Mouse (Mus musculus) MEL (cell line): ENCODE measurements around the gene Parm1.

Experiments used
- BHLHE40 ChIP-seq: IDR thresholded peaks from 2 replicates; pipeline ENCODE4 v1.6.1; 2012; ENCODE audit warnings: low read depth, mild to moderate bottlenecking, inconsistent platforms, low read length, improper control_type of control experiment, borderline replicate concordance
- CTCF ChIP-seq, 3 experiments: IDR thresholded peaks in 2 of 3; conservative IDR thresholded peaks in 1 of 3; 2 replicates each; pipeline ENCODE4 v1.5.1; 2011 to 2012; ENCODE audit warnings: low read length in 3 of 3, low read depth in 2 of 3, mild to moderate bottlenecking in 2 of 3, improper control_type of control experiment in 1 of 3, inconsistent platforms in 1 of 3, mixed read lengths in 1 of 3, moderate library complexity in 1 of 3; ENCODE audit not compliant: control insufficient read depth in 1 of 3, insufficient read depth in 1 of 3, poor library complexity in 1 of 3, severe bottlenecking in 1 of 3
- EP300 ChIP-seq, 2 experiments: IDR thresholded peaks; 2 replicates each; pipeline ENCODE4 v1.6.1; 2011; ENCODE audit warnings: improper control_type of control experiment in 2 of 2, low read length in 2 of 2, low read depth in 1 of 2, mild to moderate bottlenecking in 1 of 2
- GABPA ChIP-seq: IDR thresholded peaks from 2 replicates; pipeline ENCODE4 v1.6.1; 2012; ENCODE audit warnings: low read depth, mild to moderate bottlenecking, inconsistent platforms, low read length, improper control_type of control experiment, moderate library complexity
- GATA1 ChIP-seq: IDR thresholded peaks from 2 replicates; pipeline ENCODE4 v1.6.1; 2011; ENCODE audit warnings: low read depth, low read length, improper control_type of control experiment
- MAZ ChIP-seq: IDR thresholded peaks from 2 replicates; pipeline ENCODE4 v1.6.1; 2012; ENCODE audit warnings: low read depth, mild to moderate bottlenecking, inconsistent platforms, low read length, improper control_type of control experiment
- POLR2A ChIP-seq, 2 experiments: IDR thresholded peaks; 2 replicates each; pipeline ENCODE4 v1.6.1; 2011 to 2012; ENCODE audit warnings: low read length in 2 of 2, mild to moderate bottlenecking in 2 of 2, control low read depth in 1 of 2, improper control_type of control experiment in 1 of 2, low read depth in 1 of 2, moderate library complexity in 1 of 2; ENCODE audit not compliant: control insufficient read depth in 1 of 2, insufficient read depth in 1 of 2, poor library complexity in 1 of 2
- POLR2AphosphoS2 ChIP-seq: IDR thresholded peaks from 2 replicates; pipeline ENCODE4 v1.6.1; 2011; ENCODE audit warnings: low read length, improper control_type of control experiment
- RAD21 ChIP-seq: IDR thresholded peaks from 2 replicates; pipeline ENCODE4 v1.6.1; 2011; ENCODE audit warnings: mild to moderate bottlenecking, low read depth, low read length, improper control_type of control experiment
- TAL1 ChIP-seq: IDR thresholded peaks from 2 replicates; pipeline ENCODE4 v1.6.1; 2012; ENCODE audit warnings: mild to moderate bottlenecking, inconsistent platforms, low read length, moderate library complexity, mixed read lengths
- TBP ChIP-seq: IDR thresholded peaks from 2 replicates; pipeline ENCODE4 v1.8.0; 2011; ENCODE audit warnings: low read depth, low read length, improper control_type of control experiment
- ZKSCAN1 ChIP-seq: IDR thresholded peaks from 2 replicates; pipeline ENCODE4 v1.6.1; 2012; ENCODE audit warnings: low read depth, mild to moderate bottlenecking, inconsistent platforms, low read length, improper control_type of control experiment, moderate library complexity

GRCm38 (mm10) chr5:91517480-91518301 lies at the start of gene Parm1:
- no peak for TF ChIP-seq ZKSCAN1
- no peak for TF ChIP-seq TAL1
- 0 out of 4 replicates have a peak, but pooled peaks of 1 of the 2 experiments have one; percentile 25 for TF ChIP-seq EP300 (IDR thresholded peaks at IDR 0.05; ENCODE audit: low read depth in 1 of 2, low read length in 2 of 2)
- peak; percentile 71; the same call in 1 of the 2 replicates for TF ChIP-seq MAZ
- TF ChIP-seq GATA1: no peak
- TF ChIP-seq GABPA: no peak
- TF ChIP-seq POLR2AphosphoS2: no peak
- TF ChIP-seq TBP: 0 out of 2 replicates have a peak, but pooled peaks have one; percentile 45
- TF ChIP-seq CTCF (IDR thresholded peaks at IDR 0.05 in 2 of 3, conservative IDR thresholded peaks at IDR 0.05 in 1 of 3; ENCODE audit: control insufficient read depth in 1 of 3, insufficient read depth in 1 of 3, low read depth in 2 of 3, low read length in 3 of 3, poor library complexity in 1 of 3, severe bottlenecking in 1 of 3): peak; percentile 43 to 98 (median 95); a peak in 5 of 6 replicates
- 0 out of 2 replicates have a peak, but pooled peaks have one; percentile 4 for TF ChIP-seq BHLHE40
- TF ChIP-seq POLR2A (IDR thresholded peaks at IDR 0.05; ENCODE audit: control insufficient read depth in 1 of 2, insufficient read depth in 1 of 2, low read depth in 1 of 2, low read length in 2 of 2, poor library complexity in 1 of 2): peak; percentile 41 to 82; a peak in 1 of 4 replicates
- peak; percentile 94 for TF ChIP-seq RAD21
